Mouse (Mus musculus) kidney, postnatal 36 days (tissue): ENCODE data around the gene Bmf.

Experiments used
- DNase-seq, 2 experiments: peaks; one replicate each; pipeline ENCODE4 v3.0.0; 2021 to 2022; ENCODE audit warnings: mixed read lengths in 2 of 2

Bmf gene

GRCm38 (mm10) chr2:118549507-118550473 is at the start of gene Bmf:
Bmf (minus strand) TSS chr2:118549687.
- peak; percentile 100 for DNase-seq

GRCm38 (mm10) chr2:118599087-118599486 is 49.6 kb upstream of the Bmf start:
- no peak for DNase-seq

GRCm38 (mm10) chr2:118597673-118598568 is 48.4 kb upstream of the Bmf start, which contains the start of gene Bub1b:
Bub1b (plus strand) TSS chr2:118598211.
- DNase-seq, result peak; percentile 94 to 96

DNA sequence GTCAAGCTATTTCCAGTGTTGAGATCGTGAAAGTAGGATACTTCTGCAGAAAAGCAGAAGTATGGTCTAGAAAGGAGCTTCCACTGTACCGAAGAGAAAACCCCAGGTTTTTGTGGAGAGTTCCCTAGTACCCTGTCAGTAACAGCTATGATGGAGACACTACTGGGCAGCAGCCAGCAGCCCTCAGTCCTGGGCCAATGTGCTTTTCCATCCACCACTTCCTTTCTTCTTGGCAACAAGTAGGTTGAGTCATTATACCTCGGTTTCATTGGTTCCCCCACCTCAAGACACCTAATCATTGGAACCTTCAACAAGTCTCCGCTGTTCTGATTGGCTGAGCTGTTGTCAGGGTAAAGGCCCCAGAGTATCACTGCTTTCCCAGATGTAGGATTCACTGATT is 41.6 kb upstream of the Bmf start:
- DNase-seq, result no peak

DNA sequence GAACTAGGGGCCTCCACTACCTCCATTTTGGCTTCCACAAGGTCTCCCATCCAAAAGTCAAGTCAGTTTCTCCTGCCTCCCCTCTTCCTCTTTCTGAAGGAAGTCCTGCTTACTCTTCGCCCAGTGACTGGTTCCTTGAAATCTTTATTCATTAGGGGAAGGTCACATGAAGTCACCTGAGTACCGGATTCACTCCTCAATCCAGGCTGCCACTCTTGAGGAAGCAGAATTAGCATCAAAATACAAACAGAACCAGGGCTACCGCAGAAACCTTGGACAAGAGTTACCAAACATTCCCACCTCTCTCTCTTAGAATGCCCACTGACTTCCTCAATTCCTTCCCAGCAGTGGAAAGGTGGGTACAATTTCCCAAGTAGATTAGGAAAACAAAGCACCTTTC is 38.2 kb upstream of the Bmf start:
- no peak for DNase-seq

- DNase-seq, result no peak
Measured at GRCm38 (mm10) chr2:118586013-118586412, 36.5 kb upstream of the Bmf start.

DNA sequence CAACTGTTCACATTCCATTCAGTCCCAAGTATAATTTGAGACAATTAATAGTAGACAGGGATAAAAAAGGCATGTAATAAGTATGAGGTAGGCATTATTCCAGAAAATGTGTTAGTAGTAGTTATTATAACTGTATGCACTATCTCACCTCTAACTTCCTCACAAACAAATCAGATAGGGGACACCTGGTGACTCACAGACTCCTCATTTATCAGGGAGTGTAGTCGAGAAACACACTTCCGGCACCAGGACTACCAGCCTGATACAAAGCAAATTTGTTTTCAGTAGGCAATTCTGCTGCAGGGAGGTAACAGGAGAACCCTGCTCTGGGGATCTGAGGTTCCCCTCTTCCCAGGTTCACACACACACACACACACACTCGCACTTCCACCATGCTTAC is 23.6 kb upstream of the Bmf start:
- no peak for DNase-seq

- no peak for DNase-seq
Measured at GRCm38 (mm10) chr2:118572183-118572836, 22.8 kb upstream of the Bmf start.

GRCm38 (mm10) chr2:118570939-118571338 is 21.5 kb upstream of the Bmf start:
- DNase-seq, result no peak

DNA sequence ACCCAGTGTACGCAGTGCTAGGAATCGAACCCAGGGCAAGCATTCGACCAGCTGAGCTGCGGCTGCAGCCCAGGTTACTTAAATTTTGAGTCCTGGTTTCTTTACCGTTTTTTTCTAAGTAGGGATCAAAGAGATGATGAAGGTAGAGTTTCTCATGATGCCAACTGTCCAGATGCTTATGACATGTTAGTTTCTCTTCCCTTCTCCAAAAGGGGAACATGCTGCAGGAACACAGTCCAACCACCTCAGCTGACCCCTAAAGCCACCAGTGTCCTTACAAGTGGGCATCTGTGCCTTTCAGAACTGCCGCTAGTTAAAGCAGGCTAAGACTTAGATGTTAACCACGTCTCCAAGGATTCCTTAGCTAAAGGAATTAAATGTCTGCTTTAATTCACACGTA is 17.7 kb upstream of the Bmf start:
- no peak for DNase-seq

DNA sequence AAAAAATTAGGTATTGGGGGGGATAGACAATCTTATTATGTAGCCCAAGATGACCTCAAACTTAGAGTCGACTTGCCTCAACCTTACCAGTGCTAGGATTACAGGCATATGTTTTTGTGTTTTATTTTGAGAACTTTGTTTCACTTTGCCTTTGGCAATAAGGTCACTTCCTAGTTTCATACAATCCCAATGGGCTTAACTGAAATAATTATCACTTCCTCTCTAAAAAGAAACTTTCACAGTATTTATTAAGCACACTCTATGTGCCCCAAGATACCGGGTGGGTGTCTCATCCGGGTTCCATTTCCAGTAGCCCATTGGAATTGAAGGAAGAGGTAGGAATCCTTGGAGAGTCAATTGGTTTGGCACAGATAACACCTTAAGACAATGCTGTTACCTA is 12.9 kb upstream of the Bmf start:
- DNase-seq, result no peak

DNA sequence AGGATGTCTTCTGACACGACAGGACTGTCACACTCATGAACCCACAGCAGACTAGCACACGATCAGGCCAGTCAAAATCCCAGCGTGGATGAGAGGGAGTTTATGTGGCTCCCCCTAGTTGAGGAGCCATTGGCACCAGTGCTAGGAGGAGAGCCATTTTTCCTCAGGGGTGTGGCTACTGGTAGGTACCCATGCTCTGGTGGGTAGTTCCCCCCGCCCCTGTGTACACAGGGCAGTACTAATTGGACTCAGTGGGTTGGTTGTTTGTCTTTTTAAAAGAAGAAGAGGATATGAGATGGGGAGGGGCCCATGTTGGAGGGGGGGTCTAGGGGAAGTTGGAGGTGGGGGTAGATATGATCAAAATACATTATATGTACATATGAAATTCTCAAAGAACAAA is 12.5 kb upstream of the Bmf start:
- DNase-seq, result no peak

GRCm38 (mm10) chr2:118558426-118558825 is 8.9 kb upstream of the Bmf start:
- no peak for DNase-seq

GRCm38 (mm10) chr2:118554356-118554990 is 5.0 kb upstream of the Bmf start:
- peak; percentile 60 to 61 for DNase-seq

DNA sequence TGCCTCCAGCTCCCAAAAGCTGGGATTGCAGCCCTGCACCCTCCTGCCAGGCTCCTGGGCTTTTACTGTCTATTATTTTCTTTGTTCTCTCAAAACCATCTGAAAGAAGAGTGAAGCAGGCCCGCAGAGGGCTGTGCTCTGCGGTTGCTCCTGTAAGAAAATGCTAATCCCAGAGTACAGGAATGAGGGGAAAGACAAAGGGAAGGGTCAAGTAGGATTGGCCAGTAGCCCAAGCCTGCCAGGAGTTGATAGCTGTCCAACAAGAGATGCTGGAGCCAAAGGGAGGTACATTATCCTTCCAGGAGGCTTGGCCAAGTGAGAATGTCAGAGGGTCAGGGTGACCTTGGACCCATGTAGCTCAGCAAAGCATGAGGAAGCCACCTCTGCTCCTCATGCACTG is 2.1 kb upstream of the Bmf start:
- DNase-seq, result peak in 1 of 2 experiments; percentile 57

- peak in 1 of 2 experiments; percentile 47 for DNase-seq
Measured at GRCm38 (mm10) chr2:118548421-118549221, 866 bp downstream of the Bmf start.

GRCm38 (mm10) chr2:118547541-118548016 is 1.9 kb downstream of the Bmf start:
- DNase-seq, result peak; percentile 62 to 69

DNA sequence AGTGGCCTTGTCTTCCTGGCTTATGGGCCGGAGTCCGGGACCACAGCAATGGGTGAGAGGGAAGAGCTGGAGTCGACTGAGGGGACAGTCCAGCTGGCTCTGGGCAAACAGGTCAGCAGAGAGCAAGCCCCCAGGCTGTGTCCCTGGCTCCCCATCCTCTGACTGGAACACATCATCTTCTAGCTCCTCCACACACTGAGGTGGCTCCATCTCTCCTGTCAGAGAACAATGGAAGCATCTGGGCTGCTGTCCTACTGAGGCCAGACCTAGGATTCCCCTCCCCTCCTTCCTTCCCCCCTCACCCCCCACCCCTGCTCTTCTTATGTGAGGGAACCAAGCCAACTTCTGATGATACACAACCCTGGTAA is 2.7 kb downstream of the Bmf start:
- no peak for DNase-seq

GRCm38 (mm10) chr2:118546104-118546797 is 3.2 kb downstream of the Bmf start:
- no peak for DNase-seq

DNA sequence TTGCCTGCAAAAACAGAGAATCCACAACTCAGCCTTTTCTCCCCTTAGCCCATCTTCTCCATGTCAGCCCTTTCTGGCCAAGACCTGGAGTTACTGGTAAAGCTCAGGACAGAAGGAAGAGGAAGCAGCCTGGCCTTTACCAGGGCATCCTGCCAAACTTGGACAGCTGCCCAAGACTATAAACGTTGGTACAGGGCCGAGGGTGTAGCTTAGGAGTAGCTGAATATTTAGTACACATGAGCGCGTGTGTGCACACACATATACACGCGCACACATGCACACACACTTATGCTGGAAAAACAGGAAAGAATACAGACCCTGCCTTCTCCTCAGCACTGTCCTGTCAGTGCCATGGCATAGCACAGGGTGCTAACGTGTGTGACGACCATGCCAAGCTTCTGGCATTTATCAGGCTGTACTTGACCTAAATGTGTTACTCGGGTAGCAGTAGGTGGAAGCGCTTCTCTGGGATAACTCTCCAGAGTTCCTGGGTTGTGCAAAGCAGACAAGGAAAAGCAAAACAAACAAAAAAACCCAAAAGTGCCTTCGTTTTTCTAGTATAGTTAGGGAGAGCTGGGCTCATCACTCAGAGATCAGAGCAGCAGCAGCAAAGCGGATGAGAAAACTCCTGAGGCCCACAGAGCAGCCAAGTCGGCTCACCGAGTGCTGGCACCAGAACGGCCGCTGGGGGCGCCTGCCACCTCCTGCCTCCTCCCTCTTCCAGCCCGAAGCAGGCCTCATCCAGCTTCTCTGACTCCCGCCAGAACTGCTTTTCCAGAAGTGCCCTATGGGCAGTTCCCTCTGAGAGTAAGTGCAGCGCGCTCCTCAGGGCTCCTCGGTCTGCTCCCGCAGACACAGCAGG is 4.0 kb downstream of the Bmf start:
- peak; percentile 95 for DNase-seq
